Mouse (Mus musculus): Measurements from ENCODE around the gene Paf1.

Gene Paf1

GRCm38 (mm10) chr7:28361647-28362341 lies 31.0 kb upstream of the Paf1 start:
- TF ChIP-seq GATA4 (IDR thresholded peaks at IDR 0.05; ENCODE audit: insufficient replicate concordance, low read length), result no peak

GRCm38 (mm10) chr7:28362441-28363060 lies 30.2 kb upstream of the Paf1 start:
- no peak for TF ChIP-seq GATA4 (IDR thresholded peaks at IDR 0.05; ENCODE audit: insufficient replicate concordance, low read length)

- no peak for TF ChIP-seq GATA4 (IDR thresholded peaks at IDR 0.05; ENCODE audit: insufficient replicate concordance, low read length)
Observed at GRCm38 (mm10) chr7:28367663-28368275, 25.0 kb upstream of the Paf1 start.

- TF ChIP-seq GATA4 (IDR thresholded peaks at IDR 0.05; ENCODE audit: insufficient replicate concordance, low read length), result no peak
Observed at GRCm38 (mm10) chr7:28368276-28368920, 24.4 kb upstream of the Paf1 start.

- no peak for TF ChIP-seq GATA4 (IDR thresholded peaks at IDR 0.05; ENCODE audit: insufficient replicate concordance, low read length)
Observed at GRCm38 (mm10) chr7:28370051-28370450, 22.7 kb upstream of the Paf1 start.

GRCm38 (mm10) chr7:28370977-28371513 lies 21.7 kb upstream of the Paf1 start:
- no peak for TF ChIP-seq GATA4 (IDR thresholded peaks at IDR 0.05; ENCODE audit: insufficient replicate concordance, low read length)

GRCm38 (mm10) chr7:28371514-28371989 lies 21.2 kb upstream of the Paf1 start:
- no peak for TF ChIP-seq GATA4 (IDR thresholded peaks at IDR 0.05; ENCODE audit: insufficient replicate concordance, low read length)

GRCm38 (mm10) chr7:28372251-28373108 lies 20.3 kb upstream of the Paf1 start, which contains the start of gene Plekhg2:
Gene Plekhg2 (minus strand): TSS chr7:28372599.
- no peak; the same call in 1 of the 2 replicates for TF ChIP-seq GATA4 (IDR thresholded peaks at IDR 0.05; ENCODE audit: insufficient replicate concordance, low read length)

- TF ChIP-seq GATA4 (IDR thresholded peaks at IDR 0.05; ENCODE audit: insufficient replicate concordance, low read length), result no peak
Observed at GRCm38 (mm10) chr7:28373131-28373581, 19.6 kb upstream of the Paf1 start.

GRCm38 (mm10) chr7:28373891-28374495 lies 18.8 kb upstream of the Paf1 start:
- TF ChIP-seq GATA4 (IDR thresholded peaks at IDR 0.05; ENCODE audit: insufficient replicate concordance, low read length), result no peak

- no peak for TF ChIP-seq GATA4 (IDR thresholded peaks at IDR 0.05; ENCODE audit: insufficient replicate concordance, low read length)
Observed at GRCm38 (mm10) chr7:28374647-28375046, 18.1 kb upstream of the Paf1 start.

GRCm38 (mm10) chr7:28375176-28375921 lies 17.4 kb upstream of the Paf1 start:
- no peak for TF ChIP-seq GATA4 (IDR thresholded peaks at IDR 0.05; ENCODE audit: insufficient replicate concordance, low read length)
